Mouse (Mus musculus) gastrocnemius, adult 2 months (tissue): ENCODE data around the gene Irs2. TPM values are rescaled to one million over a fixed set of nuclear protein-coding genes. Genes with fewer than 3 reads are reported as not detected.
A peak's percentile ranks its signal among the peaks of the same experiment; 100 is the strongest.

Source experiments
- DNase-seq: peaks from one replicate; pipeline ENCODE4 v3.0.0; 2022
- H3K27ac ChIP-seq: fragments of 200-600 bp; 2 replicates; pipeline ENCODE4 v1.8.1; 2022; ENCODE audit warnings: mild to moderate bottlenecking
- H3K4me3 ChIP-seq: fragments of 200-600 bp; 2 replicates; pipeline ENCODE4 v1.8.1; 2022; ENCODE audit warnings: mild to moderate bottlenecking, moderate library complexity
- CTCF ChIP-seq: fragments of 200-600 bp; IDR thresholded peaks from 2 replicates; pipeline ENCODE4 v1.8.1; 2022; ENCODE audit warnings: antibody characterized with exemption, mild to moderate bottlenecking, moderate library complexity
- intact Hi-C: fragments of 180-260 bp; cut with DNase I; formaldehyde crosslinking; loops from one replicate; pipeline ENCODE4 v1.15.1; 2025
- total RNA-seq, 2 experiments: library from RNA; stranded (reverse); gene quantifications; 2 replicates each; pipeline ENCODE4 v1.2.3; 2021

Gene Irs2
- total RNA-seq, 2 experiments from 2014 or later: 28.2 to 44.8 TPM

GRCm38 (mm10) chr8:11035628-11036416 lies 27.6 kb upstream of the Irs2 start:
- Histone ChIP-seq H3K4me3 (no peak overlapping the region), H3K27ac (no peak overlapping the region)
- intact Hi-C loops: no loop called here
- no peak for TF ChIP-seq CTCF
- no peak for DNase-seq

DNA sequence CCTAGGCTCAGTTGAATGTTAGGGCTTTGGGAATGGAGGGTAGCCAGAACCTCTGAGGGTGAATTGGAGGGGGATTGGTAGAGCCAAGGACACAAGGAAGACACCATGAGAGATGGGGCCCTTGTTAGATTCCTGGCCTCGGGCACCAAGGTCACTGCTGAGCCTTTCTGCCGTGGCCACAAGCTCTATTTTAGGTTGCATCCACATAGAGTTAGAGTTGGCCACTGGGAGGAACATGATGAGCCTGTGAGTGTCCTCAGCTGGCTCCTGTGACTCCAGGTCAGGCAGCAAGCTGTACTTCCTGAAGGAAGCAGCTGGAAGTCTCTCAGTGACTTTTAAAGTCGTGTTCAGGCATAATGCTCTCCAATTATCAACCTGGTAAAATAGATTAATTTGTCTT lies 16.6 kb upstream of the Irs2 start:
- intact Hi-C loops: no loop called here
- Histone ChIP-seq H3K4me3 (no peak overlapping the region), H3K27ac (peak overlapping the region; percentile 71)
- DNase-seq: peak; percentile 63
- no peak for TF ChIP-seq CTCF

DNA sequence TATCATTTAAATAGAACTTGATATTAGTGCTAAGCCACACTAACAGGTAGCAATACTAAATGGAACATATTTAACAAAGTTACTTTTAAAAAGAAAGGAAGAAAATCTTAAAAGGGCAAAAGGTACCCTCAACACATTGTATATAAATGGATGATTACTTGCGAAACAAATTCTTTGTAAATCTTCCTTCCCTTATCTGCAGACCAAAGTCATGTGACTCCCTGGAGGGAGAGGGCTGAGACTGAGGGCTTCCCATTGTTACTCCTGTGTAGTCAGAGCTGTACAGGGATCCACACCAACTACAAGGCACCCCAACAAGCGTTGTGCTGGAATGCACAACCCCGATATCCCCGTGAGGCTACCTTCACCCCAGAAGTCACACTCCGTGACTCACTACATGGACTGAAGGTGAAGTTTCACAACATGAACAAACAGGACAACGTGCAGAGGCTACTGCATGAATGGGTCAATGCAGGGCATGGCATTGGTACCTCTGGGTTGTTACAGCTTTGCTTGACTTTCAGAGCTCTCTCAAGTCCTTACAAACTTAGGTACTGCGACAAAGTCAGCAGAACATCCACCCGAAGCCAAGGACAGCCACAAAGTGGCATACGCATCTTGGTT lies 12.8 kb upstream of the Irs2 start:
- no peak overlapping the region for H3K27ac ChIP-seq
- TF ChIP-seq CTCF: no peak
- no peak overlapping the region for H3K4me3 ChIP-seq
- intact Hi-C loops: no loop called here
- no peak for DNase-seq

GRCm38 (mm10) chr8:11015622-11016021 lies 7.4 kb upstream of the Irs2 start:
- no peak for TF ChIP-seq CTCF
- Histone ChIP-seq H3K4me3 (no peak overlapping the region), H3K27ac (no peak overlapping the region)
- no peak for DNase-seq
- intact Hi-C loops: no loop called here

- no peak overlapping the region for H3K4me3 ChIP-seq
- peak; percentile 81 for TF ChIP-seq CTCF
- intact Hi-C loops: loop anchor here (2.0 to 5.0 kb wide), 2 partner anchors 79 to 436 kb away; no protein-coding TSS in a partner anchor
- peak; percentile 69 for DNase-seq
- peak overlapping the region; percentile 71 for H3K27ac ChIP-seq
Measured at GRCm38 (mm10) chr8:11013258-11013657, 5.0 kb upstream of the Irs2 start.

GRCm38 (mm10) chr8:11011787-11012485 lies 3.7 kb upstream of the Irs2 start:
- Histone ChIP-seq H3K4me3 (no peak overlapping the region), H3K27ac (no peak overlapping the region; the same call in 1 of the 2 replicates)
- intact Hi-C loops: loop anchor here (2.0 to 5.0 kb wide), 2 partner anchors 80 to 435 kb away; no protein-coding TSS in a partner anchor
- no peak for TF ChIP-seq CTCF
- DNase-seq: no peak

- Histone ChIP-seq H3K4me3 (no peak overlapping the region), H3K27ac (peak overlapping the region; percentile 41)
- peak; percentile 30 for DNase-seq
- intact Hi-C loops: loop anchor here (5.0 kb wide), 1 partner anchor 81 kb away; no protein-coding TSS in a partner anchor
- no peak for TF ChIP-seq CTCF
Measured at GRCm38 (mm10) chr8:11010913-11011605, 2.8 kb upstream of the Irs2 start.

- intact Hi-C loops: loop anchor here (5.0 kb wide), 1 partner anchor 82 kb away; no protein-coding TSS in a partner anchor
- Histone ChIP-seq H3K4me3 (no peak overlapping the region), H3K27ac (peak overlapping the region; percentile 100)
- TF ChIP-seq CTCF: no peak
- DNase-seq: no peak
Measured at GRCm38 (mm10) chr8:11010398-11010797, 2.1 kb upstream of the Irs2 start.

GRCm38 (mm10) chr8:11009431-11010071 lies 1.3 kb upstream of the Irs2 start:
- peak overlapping the region; percentile 96 for H3K4me3 ChIP-seq
- intact Hi-C loops: loop anchor here (2.0 to 5.0 kb wide), 5 partner anchors 83 to 182 kb away; no protein-coding TSS in a partner anchor
- TF ChIP-seq CTCF: no peak
- DNase-seq: peak; percentile 80
- H3K27ac ChIP-seq: peak overlapping the region; percentile 100

GRCm38 (mm10) chr8:11008842-11009420 lies 673 bp upstream of the Irs2 start:
- TF ChIP-seq CTCF: no peak

GRCm38 (mm10) chr8:11007581-11008378 lies 478 bp downstream of the Irs2 start:
- intact Hi-C loops: loop anchor here (2.0 to 5.0 kb wide), 6 partner anchors 85 to 569 kb away; no protein-coding TSS in a partner anchor
- DNase-seq: peak; percentile 74
- Histone ChIP-seq H3K4me3 (peak overlapping the region; percentile 96), H3K27ac (peak overlapping the region; percentile 100)
- no peak for TF ChIP-seq CTCF

More at GRCm38 (mm10) chr8:11008842-11009420, 673 bp upstream of the Irs2 start:
- Histone ChIP-seq H3K4me3 (peak overlapping the region; percentile 96), H3K27ac (peak overlapping the region; percentile 100)
- peak; percentile 98 for DNase-seq
- intact Hi-C loops: loop anchor here (2.0 to 5.0 kb wide), 4 partner anchors 87 to 182 kb away; no protein-coding TSS in a partner anchor
